Mouse (Mus musculus): Measurements from ENCODE around the gene Twf2.

Gene Twf2

GRCm38 (mm10) chr9:106212594-106212981 is 9.7 kb downstream of the Twf2 start:
- DNase-seq, result no peak

GRCm38 (mm10) chr9:106215341-106216125 is 12.6 kb downstream of the Twf2 start:
- no peak for DNase-seq

- DNase-seq, result no peak
These were observed 14.1 kb downstream of the Twf2 start for GRCm38 (mm10) chr9:106216971-106217370.

- DNase-seq, result no peak
These were observed 18.1 kb downstream of the Twf2 start for GRCm38 (mm10) chr9:106220894-106221523.

- no peak for DNase-seq
These were observed 19.4 kb downstream of the Twf2 start, which contains the start of gene Tlr9 for GRCm38 (mm10) chr9:106222261-106222851. TSS of gene Tlr9 (plus strand) at chr9:106222598.

- no peak for DNase-seq
These were observed 20.1 kb downstream of the Twf2 start for GRCm38 (mm10) chr9:106222994-106223393.

- DNase-seq, result no peak
These were observed 22.7 kb downstream of the Twf2 start for GRCm38 (mm10) chr9:106225469-106226150.

GRCm38 (mm10) chr9:106226151-106226682 is 23.3 kb downstream of the Twf2 start:
- DNase-seq, result peak; percentile 62

- no peak for DNase-seq
These were observed 25.0 kb downstream of the Twf2 start for GRCm38 (mm10) chr9:106227790-106228429.

GRCm38 (mm10) chr9:106230051-106230733 is 27.3 kb downstream of the Twf2 start:
- no peak for DNase-seq

- DNase-seq, result no peak
These were observed 27.8 kb downstream of the Twf2 start for GRCm38 (mm10) chr9:106230734-106231106.

GRCm38 (mm10) chr9:106231220-106231619 is 28.3 kb downstream of the Twf2 start:
- no peak for DNase-seq

GRCm38 (mm10) chr9:106231816-106232215 is 28.9 kb downstream of the Twf2 start:
- no peak for DNase-seq

- DNase-seq, result no peak
These were observed 30.0 kb downstream of the Twf2 start for GRCm38 (mm10) chr9:106232956-106233355.

- no peak for DNase-seq
These were observed 31.0 kb downstream of the Twf2 start for GRCm38 (mm10) chr9:106233953-106234352.

- DNase-seq, result peak; percentile 41
These were observed 32.4 kb downstream of the Twf2 start for GRCm38 (mm10) chr9:106235194-106235830.

GRCm38 (mm10) chr9:106236156-106236817 is 33.4 kb downstream of the Twf2 start:
- DNase-seq, result no peak

- DNase-seq, result no peak
These were observed 33.9 kb downstream of the Twf2 start for GRCm38 (mm10) chr9:106236818-106237211.

- DNase-seq, result no peak
These were observed 34.5 kb downstream of the Twf2 start for GRCm38 (mm10) chr9:106237401-106237800.

- no peak for DNase-seq
These were observed 35.0 kb downstream of the Twf2 start for GRCm38 (mm10) chr9:106237878-106238277.
